Comparison of ENCODE assay signal across 10 mouse cellular contexts in genomic region chr3:52555038-52555437, GRCm38 (mm10).
A peak's percentile ranks its signal among the peaks of the same experiment; 100 is the strongest.
DNase-seq lines count a peak whose midpoint lies in the region; ATAC-seq lines count a peak whose summit lies in the region.
"Had no signal": no experiment of that assay in that cellular context is flagged by ENCODE, and none has a peak within 500 bp of the region (broad histone marks: within the 10 kb centered on the region; RNA-seq: fewer than 3 reads in every experiment).

No protein-coding gene starts in this region.

- H3K4me3 ChIP-seq in kidney, embryonic 14.5 days (ENCODE audit: low read length): no peak overlapping the region
- no peak overlapping the region for H3K4me3 ChIP-seq in forebrain, embryonic 10.5 days
- H3K4me3 ChIP-seq: hindbrain, embryonic 10.5 days; limb, embryonic 15.5 days had no signal

- no peak for ATAC-seq in kidney, embryonic 14.5 days (ENCODE audit: low FRiP score, low TSS enrichment)
- peak; percentile 97 for ATAC-seq in megakaryocyte, adult 5-6 weeks (ENCODE audit: poor library complexity, severe bottlenecking)

- H3K4me2 ChIP-seq in kidney, embryonic 14.5 days (replicated peaks; ENCODE audit: low read depth, low read length): no peak overlapping the region
- H3K4me2 ChIP-seq: limb, embryonic 15.5 days had no signal

- no peak overlapping the region for H3K9ac ChIP-seq in kidney, embryonic 14.5 days (ENCODE audit: low read depth, low read length)
- H3K9ac ChIP-seq: limb, embryonic 15.5 days had no signal

- DNase-seq in kidney, postnatal 10 days: peak; percentile 24
- DNase-seq in T-cell, adult 2 months (ENCODE audit: low spot score): peak; percentile 89
- DNase-seq in thymus, postnatal 0 days (ENCODE audit: low spot score): peak; percentile 82
- DNase-seq in heart, postnatal 25 days (ENCODE audit: low spot score): no peak
- DNase-seq in right cerebral cortex, adult 2 months (ENCODE audit: low spot score in 2 of 2): no peak
- DNase-seq in forebrain, embryonic 10.5 days (ENCODE audit: extremely low spot score, low spot score): no peak

- H3K4me1 ChIP-seq in kidney, embryonic 14.5 days (ENCODE audit: control insufficient read depth, insufficient read depth, low read length): no peaks in the 10 kb centered on the region
- peaks cover 3% of the 10 kb centered on the region; the same call in 1 of the 2 replicates for H3K4me1 ChIP-seq in forebrain, embryonic 10.5 days
- H3K4me1 ChIP-seq: limb, embryonic 15.5 days had no signal

- no peaks in the 10 kb centered on the region for H3K9me3 ChIP-seq in kidney, embryonic 14.5 days (ENCODE audit: control insufficient read depth, low read length)
- H3K9me3 ChIP-seq in forebrain, embryonic 10.5 days: no peaks in the 10 kb centered on the region
- H3K9me3 ChIP-seq: hindbrain, embryonic 10.5 days; limb, embryonic 15.5 days had no signal

- H3K36me3 ChIP-seq in kidney, embryonic 14.5 days (ENCODE audit: control insufficient read depth, insufficient read depth, low read length): no peaks in the 10 kb centered on the region
- H3K36me3 ChIP-seq in forebrain, embryonic 10.5 days (replicated peaks): no peaks in the 10 kb centered on the region
- H3K36me3 ChIP-seq: hindbrain, embryonic 10.5 days; limb, embryonic 15.5 days had no signal

- no peaks in the 10 kb centered on the region for H3K27me3 ChIP-seq in kidney, embryonic 14.5 days (ENCODE audit: control insufficient read depth, insufficient read depth, low read length)
- H3K27me3 ChIP-seq in forebrain, embryonic 10.5 days (ENCODE audit: poor library complexity, severe bottlenecking): no peaks in the 10 kb centered on the region

- intact Hi-C loops in heart, postnatal 25 days (cut with DNase I): no loop called here

- H3K27ac ChIP-seq in kidney, embryonic 14.5 days (ENCODE audit: low read depth, low read length): no peak overlapping the region
- H3K27ac ChIP-seq in forebrain, embryonic 10.5 days: no peak overlapping the region
- H3K27ac ChIP-seq: hindbrain, embryonic 10.5 days; limb, embryonic 15.5 days had no signal

- WGBS in kidney, embryonic 14.5 days: 80% methylated on average over 6 of the region's 6 CpGs
- 86% methylated on average over 6 of the region's 6 CpGs for WGBS in forebrain, embryonic 10.5 days

Comparison
In these comparisons a context has a peak if more than half of its experiments do, and no peak if none do; other contexts are left out.
1. DNase-seq: peak in kidney, postnatal 10 days (single experiment), T-cell, adult 2 months (single experiment) and thymus, postnatal 0 days (single experiment); none in heart, postnatal 25 days (single experiment), right cerebral cortex, adult 2 months (0 of 2) and forebrain, embryonic 10.5 days (single experiment).